Mouse (Mus musculus): ENCODE measurements around the gene Gm37240. TPM values are rescaled to one million over a fixed set of nuclear protein-coding genes. Genes with fewer than 3 reads are reported as not detected.
A peak's percentile ranks its signal among the peaks of the same experiment; 100 is the strongest.
"Not testable (repeated sequence)": the region's sequence is repeated elsewhere in the genome, so short reads cannot be mapped to it uniquely, and the experiment has no call there.

Gm37240 gene
- polyA plus RNA-seq, 1 experiment from 2014 or later: 11.4 TPM

DNA sequence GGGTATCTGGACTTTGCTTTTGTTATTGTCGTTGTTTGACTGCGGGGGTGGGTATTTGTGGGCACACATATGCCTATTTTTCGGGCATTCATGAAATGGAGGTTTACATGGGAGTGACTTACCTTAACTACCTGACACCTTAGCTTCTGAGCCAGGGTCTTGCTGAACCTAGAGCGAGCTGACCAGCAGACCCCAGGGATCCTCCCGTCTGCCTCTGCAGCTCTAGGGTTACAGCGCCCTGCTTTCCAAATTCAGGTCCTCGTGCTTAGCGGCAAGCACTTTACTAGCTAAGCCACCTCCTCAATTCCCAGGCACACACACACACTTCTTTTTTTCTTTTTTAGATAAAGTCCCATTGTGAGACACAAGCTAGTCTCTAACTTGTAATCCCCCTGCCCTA is 36.0 kb upstream of the Gm37240 start:
- Histone ChIP-seq H3K9ac (ENCODE audit: low read length) (no peak overlapping the region), H3K27ac (ENCODE audit: low read length) (no peak overlapping the region), H3K4me1 (ENCODE audit: control insufficient read depth, insufficient read depth, low read length) (no peaks in the 10 kb centered on the region), H3K9me3 (replicated peaks; ENCODE audit: control insufficient read depth, low read length) (no peaks in the 10 kb centered on the region), H3K36me3 (ENCODE audit: control insufficient read depth, insufficient read depth, low read length) (no peaks in the 10 kb centered on the region), H3K4me3 (replicated peaks; ENCODE audit: low read length) (no peak overlapping the region), H3K27me3 (ENCODE audit: control insufficient read depth, insufficient read depth, low read length) (no peaks in the 10 kb centered on the region), H3K4me2 (ENCODE audit: low read depth, low read length) (no peak overlapping the region)
- ATAC-seq (ENCODE audit: insufficient read depth, low FRiP score): no peak
- WGBS: 79% methylated on average over 8 of the region's 8 CpGs

DNA sequence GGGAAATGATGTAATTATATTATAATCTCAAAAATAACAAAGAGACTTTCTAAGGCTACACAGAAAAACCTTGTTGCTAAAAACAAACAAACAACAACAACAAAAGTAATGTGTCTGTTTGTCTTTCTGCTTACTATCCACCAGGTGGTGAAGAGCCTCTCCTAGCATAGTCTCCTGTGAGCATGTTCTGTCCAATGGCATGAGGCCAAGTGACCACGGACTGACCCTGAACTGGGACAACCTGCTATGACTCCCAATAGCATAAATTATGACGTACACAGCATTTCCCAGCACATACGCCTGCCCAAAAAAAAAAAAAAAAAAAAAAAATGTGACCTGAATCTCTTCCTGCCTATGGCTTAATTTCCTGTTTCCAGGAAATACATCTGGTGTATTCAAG is 35.0 kb upstream of the Gm37240 start:
- H3K36me3 ChIP-seq (ENCODE audit: control insufficient read depth, insufficient read depth, low read length): no peaks in the 10 kb centered on the region
- ATAC-seq (ENCODE audit: insufficient read depth, low FRiP score): no peak
- no peaks in the 10 kb centered on the region for H3K4me1 ChIP-seq (ENCODE audit: control insufficient read depth, insufficient read depth, low read length)
- H3K27ac ChIP-seq (ENCODE audit: low read length): no peak overlapping the region
- H3K4me2 ChIP-seq (ENCODE audit: low read depth, low read length): no peak overlapping the region
- H3K9ac ChIP-seq (ENCODE audit: low read length): no peak overlapping the region
- no peaks in the 10 kb centered on the region for H3K27me3 ChIP-seq (ENCODE audit: control insufficient read depth, insufficient read depth, low read length)
- H3K4me3 ChIP-seq (replicated peaks; ENCODE audit: low read length): no peak overlapping the region
- no peaks in the 10 kb centered on the region for H3K9me3 ChIP-seq (replicated peaks; ENCODE audit: control insufficient read depth, low read length)
- WGBS: 56% methylated on average over 3 of the region's 3 CpGs

DNA sequence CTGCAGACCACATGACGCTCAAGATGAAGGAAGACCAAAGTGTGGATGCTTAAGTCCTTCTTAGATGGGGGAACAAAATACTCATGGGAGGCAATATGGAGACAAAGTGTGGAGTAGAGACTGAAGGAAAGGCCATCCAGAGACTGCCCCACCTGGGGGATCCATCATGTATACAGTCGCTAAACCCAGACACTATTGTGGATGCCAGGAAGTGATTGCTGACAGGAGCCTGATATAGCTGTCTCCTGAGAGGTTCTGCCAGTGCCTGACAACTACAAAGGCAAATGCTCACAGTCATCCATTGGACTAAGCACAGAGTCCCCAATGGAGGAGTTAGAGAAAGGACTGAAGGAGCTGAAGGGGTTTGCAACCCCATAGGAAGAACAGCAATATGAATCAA is 33.4 kb upstream of the Gm37240 start:
- not testable (repeated sequence) for H3K9me3 ChIP-seq (replicated peaks; ENCODE audit: control insufficient read depth, low read length); H3K4me1 ChIP-seq (ENCODE audit: control insufficient read depth, insufficient read depth, low read length); H3K9ac ChIP-seq (ENCODE audit: low read length); H3K27ac ChIP-seq (ENCODE audit: low read length); H3K36me3 ChIP-seq (ENCODE audit: control insufficient read depth, insufficient read depth, low read length); H3K4me2 ChIP-seq (ENCODE audit: low read depth, low read length); H3K27me3 ChIP-seq (ENCODE audit: control insufficient read depth, insufficient read depth, low read length); ATAC-seq (ENCODE audit: insufficient read depth, low FRiP score); H3K4me3 ChIP-seq (replicated peaks; ENCODE audit: low read length)
- WGBS: 86% methylated on average over 2 of the region's 2 CpGs

DNA sequence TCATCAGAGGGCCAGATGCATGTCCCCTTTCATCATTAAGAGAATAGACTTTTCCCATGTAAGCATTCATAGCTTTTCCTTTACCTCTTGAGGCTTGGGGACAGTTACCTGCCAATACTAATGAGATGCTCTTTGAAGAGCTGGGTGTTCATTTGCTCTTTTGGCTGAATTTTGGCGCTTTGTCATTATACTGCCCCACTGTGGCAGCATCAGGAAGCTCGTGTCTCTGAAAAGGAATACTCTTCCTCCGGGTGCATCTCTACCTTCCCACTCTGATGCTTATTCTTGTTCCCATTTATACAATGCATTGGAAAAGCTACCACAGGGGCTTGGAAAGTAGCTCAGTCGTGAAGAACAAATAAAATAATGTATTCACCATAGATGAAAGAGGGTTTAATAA is 30.3 kb upstream of the Gm37240 start:
- Histone ChIP-seq H3K9me3 (replicated peaks; ENCODE audit: control insufficient read depth, low read length) (no peaks in the 10 kb centered on the region), H3K9ac (ENCODE audit: low read length) (no peak overlapping the region), H3K4me3 (replicated peaks; ENCODE audit: low read length) (no peak overlapping the region), H3K27ac (ENCODE audit: low read length) (no peak overlapping the region), H3K27me3 (ENCODE audit: control insufficient read depth, insufficient read depth, low read length) (no peaks in the 10 kb centered on the region), H3K4me1 (ENCODE audit: control insufficient read depth, insufficient read depth, low read length) (no peaks in the 10 kb centered on the region), H3K36me3 (ENCODE audit: control insufficient read depth, insufficient read depth, low read length) (no peaks in the 10 kb centered on the region), H3K4me2 (ENCODE audit: low read depth, low read length) (no peak overlapping the region)
- WGBS: 8% methylated on average over 4 of the region's 4 CpGs
- ATAC-seq (ENCODE audit: insufficient read depth, low FRiP score): no peak

DNA sequence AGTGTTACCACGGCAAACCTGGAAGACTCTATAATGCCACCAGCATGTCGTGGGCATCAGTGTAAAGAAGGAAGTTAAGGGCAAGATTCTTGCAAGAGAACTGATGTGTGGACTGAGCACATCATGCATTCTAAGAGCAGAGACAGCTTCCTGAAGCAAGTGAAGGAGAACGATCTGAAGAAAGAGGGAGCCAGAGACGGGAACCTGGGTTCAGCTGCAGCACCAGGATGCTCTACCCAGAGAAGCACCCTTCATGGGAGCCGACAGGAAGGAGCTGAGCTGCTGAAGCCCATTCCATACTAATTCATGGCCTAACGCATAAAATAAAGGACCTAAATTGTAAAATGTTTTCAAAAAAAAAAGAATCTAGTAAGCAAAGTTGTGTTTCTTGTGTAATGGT is 27.5 kb upstream of the Gm37240 start:
- H3K27ac ChIP-seq (ENCODE audit: low read length): no peak overlapping the region
- H3K4me2 ChIP-seq (ENCODE audit: low read depth, low read length): no peak overlapping the region
- no peaks in the 10 kb centered on the region for H3K36me3 ChIP-seq (ENCODE audit: control insufficient read depth, insufficient read depth, low read length)
- no peaks in the 10 kb centered on the region for H3K9me3 ChIP-seq (replicated peaks; ENCODE audit: control insufficient read depth, low read length)
- H3K9ac ChIP-seq (ENCODE audit: low read length): no peak overlapping the region
- 0 out of 2 replicates have a peak, but pooled peaks cover 4% of the 10 kb centered on the region for H3K4me1 ChIP-seq (ENCODE audit: control insufficient read depth, insufficient read depth, low read length)
- H3K4me3 ChIP-seq (replicated peaks; ENCODE audit: low read length): no peak overlapping the region
- no peak for ATAC-seq (ENCODE audit: insufficient read depth, low FRiP score)
- no peaks in the 10 kb centered on the region for H3K27me3 ChIP-seq (ENCODE audit: control insufficient read depth, insufficient read depth, low read length)
- 89% methylated on average over 6 of the region's 6 CpGs for WGBS

DNA sequence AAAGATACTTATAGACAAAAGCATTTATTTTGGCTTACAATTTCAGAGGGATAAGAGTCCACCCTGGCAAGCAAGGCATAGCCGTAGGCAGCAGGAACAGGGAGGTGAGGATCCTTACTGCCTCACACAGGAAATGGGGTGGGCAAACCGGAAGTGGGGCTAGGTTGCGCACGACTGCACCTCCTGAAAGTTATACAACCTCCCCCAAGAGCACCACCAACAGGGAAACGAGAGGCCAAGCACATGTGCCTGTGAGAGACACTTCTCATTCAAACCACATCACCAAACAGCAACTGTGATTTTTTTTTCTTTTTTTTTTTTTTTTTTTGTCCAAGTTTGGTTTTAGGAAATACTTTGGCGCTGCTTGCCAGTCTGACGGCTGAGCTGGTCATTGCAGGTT is 19.8 kb upstream of the Gm37240 start:
- Histone ChIP-seq H3K27me3 (ENCODE audit: control insufficient read depth, insufficient read depth, low read length) (no peaks in the 10 kb centered on the region), H3K9ac (ENCODE audit: low read length) (no peak overlapping the region), H3K27ac (ENCODE audit: low read length) (no peak overlapping the region), H3K4me2 (ENCODE audit: low read depth, low read length) (no peak overlapping the region), H3K4me1 (ENCODE audit: control insufficient read depth, insufficient read depth, low read length) (0 out of 2 replicates have a peak, but pooled peaks cover 4% of the 10 kb centered on the region), H3K36me3 (ENCODE audit: control insufficient read depth, insufficient read depth, low read length) (no peaks in the 10 kb centered on the region), H3K4me3 (replicated peaks; ENCODE audit: low read length) (no peak overlapping the region), H3K9me3 (replicated peaks; ENCODE audit: control insufficient read depth, low read length) (no peaks in the 10 kb centered on the region)
- ATAC-seq (ENCODE audit: insufficient read depth, low FRiP score): no peak
- 88% methylated on average over 7 of the region's 7 CpGs for WGBS

DNA sequence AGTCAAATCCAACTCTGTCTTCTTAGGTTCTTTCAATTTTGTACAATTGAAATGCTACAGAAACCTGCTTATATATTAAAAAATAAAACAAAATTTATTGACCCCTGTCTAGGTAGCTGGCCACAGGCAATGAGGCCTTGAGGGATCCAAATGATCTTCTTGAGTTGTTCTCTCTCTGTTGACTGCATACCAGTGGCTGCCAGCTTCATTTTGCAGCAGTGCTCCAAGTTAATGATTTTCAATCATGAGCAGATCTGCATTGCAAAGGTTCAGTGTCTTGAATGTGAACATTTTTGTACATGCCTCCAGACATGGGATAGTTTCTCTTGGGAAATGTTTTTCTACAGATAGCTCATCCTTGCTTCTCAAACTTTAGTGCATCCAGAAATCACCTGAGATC is 17.1 kb upstream of the Gm37240 start:
- H3K9ac ChIP-seq (ENCODE audit: low read length): no peak overlapping the region
- H3K27ac ChIP-seq (ENCODE audit: low read length): no peak overlapping the region
- no peak overlapping the region for H3K4me3 ChIP-seq (replicated peaks; ENCODE audit: low read length)
- no peaks in the 10 kb centered on the region for H3K27me3 ChIP-seq (ENCODE audit: control insufficient read depth, insufficient read depth, low read length)
- H3K36me3 ChIP-seq (ENCODE audit: control insufficient read depth, insufficient read depth, low read length): no peaks in the 10 kb centered on the region
- no peak for ATAC-seq (ENCODE audit: insufficient read depth, low FRiP score)
- no peaks in the 10 kb centered on the region for H3K9me3 ChIP-seq (replicated peaks; ENCODE audit: control insufficient read depth, low read length)
- no peak overlapping the region for H3K4me2 ChIP-seq (ENCODE audit: low read depth, low read length)
- no peaks in the 10 kb centered on the region for H3K4me1 ChIP-seq (ENCODE audit: control insufficient read depth, insufficient read depth, low read length)

DNA sequence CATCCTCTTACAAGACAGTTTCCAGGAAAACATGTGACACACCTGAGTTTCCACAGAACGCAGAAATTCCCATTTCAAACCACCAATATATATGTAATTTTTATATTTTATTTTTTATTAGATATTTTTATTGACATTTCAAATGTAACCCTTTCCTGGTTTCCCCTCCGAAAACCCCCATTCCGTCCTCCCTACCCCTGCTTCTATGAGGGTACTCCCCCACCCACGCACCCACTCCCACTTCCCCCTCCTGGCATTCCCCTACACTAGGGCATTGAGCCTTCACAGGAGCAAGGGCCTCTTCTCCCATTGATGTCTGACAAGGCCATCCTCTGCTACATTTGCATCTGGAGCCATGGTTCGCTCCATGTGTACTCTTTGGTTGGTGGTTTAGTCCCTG is 7.7 kb upstream of the Gm37240 start:
- no peak for ATAC-seq (ENCODE audit: insufficient read depth, low FRiP score)
- Histone ChIP-seq H3K9me3 (replicated peaks; ENCODE audit: control insufficient read depth, low read length) (no peaks in the 10 kb centered on the region), H3K27me3 (ENCODE audit: control insufficient read depth, insufficient read depth, low read length) (no peaks in the 10 kb centered on the region), H3K9ac (ENCODE audit: low read length) (no peak overlapping the region), H3K36me3 (ENCODE audit: control insufficient read depth, insufficient read depth, low read length) (no peaks in the 10 kb centered on the region), H3K4me3 (replicated peaks; ENCODE audit: low read length) (no peak overlapping the region), H3K4me1 (ENCODE audit: control insufficient read depth, insufficient read depth, low read length) (no peaks in the 10 kb centered on the region), H3K27ac (ENCODE audit: low read length) (no peak overlapping the region), H3K4me2 (ENCODE audit: low read depth, low read length) (no peak overlapping the region)
- WGBS: 90% methylated on average over 5 of the region's 5 CpGs

DNA sequence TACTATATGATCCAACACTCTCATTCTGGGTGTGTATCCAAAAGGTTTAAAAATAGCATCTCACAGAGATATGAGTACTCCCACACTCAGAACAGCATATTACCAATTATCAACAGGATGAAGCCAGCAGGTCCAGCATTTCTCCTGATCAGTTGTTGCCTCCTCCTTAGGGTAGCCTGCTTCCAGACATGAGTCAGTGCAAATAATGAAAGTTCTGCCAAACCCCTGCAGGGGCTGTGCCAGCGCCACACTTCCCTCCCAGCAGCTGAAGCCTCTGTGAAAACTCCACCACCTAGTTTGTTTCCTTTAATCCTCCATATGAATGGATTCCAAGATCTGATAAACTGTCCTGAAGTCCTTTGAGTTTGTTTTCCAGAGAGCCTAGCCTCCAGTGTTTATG is 4.3 kb upstream of the Gm37240 start:
- H3K9me3 ChIP-seq (replicated peaks; ENCODE audit: control insufficient read depth, low read length): no peaks in the 10 kb centered on the region
- H3K4me2 ChIP-seq (ENCODE audit: low read depth, low read length): no peak overlapping the region
- no peak overlapping the region for H3K4me3 ChIP-seq (replicated peaks; ENCODE audit: low read length)
- H3K4me1 ChIP-seq (ENCODE audit: control insufficient read depth, insufficient read depth, low read length): peaks cover 6% of the 10 kb centered on the region; the same call in 1 of the 2 replicates
- WGBS: 50% methylated on average over 1 of the region's 1 CpGs
- no peak overlapping the region for H3K27ac ChIP-seq (ENCODE audit: low read length)
- H3K9ac ChIP-seq (ENCODE audit: low read length): no peak overlapping the region
- no peak for ATAC-seq (ENCODE audit: insufficient read depth, low FRiP score)
- no peaks in the 10 kb centered on the region for H3K27me3 ChIP-seq (ENCODE audit: control insufficient read depth, insufficient read depth, low read length)
- no peaks in the 10 kb centered on the region for H3K36me3 ChIP-seq (ENCODE audit: control insufficient read depth, insufficient read depth, low read length)

DNA sequence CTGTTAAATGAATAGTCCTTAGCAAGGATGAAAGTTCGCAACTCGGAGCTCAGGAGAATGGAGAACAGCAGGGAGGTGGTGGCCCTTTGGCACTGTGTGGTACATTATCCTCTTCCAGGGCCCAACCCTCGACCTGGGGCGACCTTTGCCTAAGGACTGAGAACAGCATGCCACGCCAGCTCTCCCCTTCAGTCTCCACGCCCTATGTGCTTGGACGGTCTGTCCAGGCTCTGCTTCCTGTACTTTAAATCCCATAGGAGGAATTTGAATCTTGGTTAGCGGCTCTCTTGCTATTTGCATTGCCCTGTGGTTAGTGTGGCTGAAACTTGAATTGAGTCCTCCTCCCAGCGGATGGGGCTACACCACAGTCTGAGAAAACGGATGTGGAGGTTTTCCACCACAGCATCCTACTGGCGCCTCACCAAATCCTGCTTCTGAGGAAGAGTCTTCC is 928 bp upstream of the Gm37240 start:
- H3K27me3 ChIP-seq (ENCODE audit: control insufficient read depth, insufficient read depth, low read length): no peaks in the 10 kb centered on the region
- no peaks in the 10 kb centered on the region for H3K36me3 ChIP-seq (ENCODE audit: control insufficient read depth, insufficient read depth, low read length)
- peaks cover 6% of the 10 kb centered on the region; the same call in 1 of the 2 replicates for H3K4me1 ChIP-seq (ENCODE audit: control insufficient read depth, insufficient read depth, low read length)
- H3K4me3 ChIP-seq (replicated peaks; ENCODE audit: low read length): peak overlapping the region; percentile 55
- WGBS: 11% methylated on average over 11 of the region's 11 CpGs
- no peaks in the 10 kb centered on the region for H3K9me3 ChIP-seq (replicated peaks; ENCODE audit: control insufficient read depth, low read length)
- peak overlapping the region; percentile 67 for H3K27ac ChIP-seq (ENCODE audit: low read length)
- peak overlapping the region; percentile 70 for H3K9ac ChIP-seq (ENCODE audit: low read length)
- ATAC-seq (ENCODE audit: insufficient read depth, low FRiP score): peak; percentile 25; the same call in 1 of the 2 replicates
- H3K4me2 ChIP-seq (ENCODE audit: low read depth, low read length): peak overlapping the region; percentile 66
